Mouse (Mus musculus) heart, adult 11 months (tissue): ENCODE results near the gene Cog7.
A peak's percentile ranks its signal among the peaks of the same experiment; 100 is the strongest.

Experiments
- DNase-seq: peaks from one replicate; pipeline ENCODE4 v3.0.0; 2022

Cog7 gene

GRCm38 (mm10) chr7:121890636-121891360 lies 90.7 kb downstream of the Cog7 start:
- DNase-seq, result no peak

GRCm38 (mm10) chr7:121880246-121880645 lies 101.3 kb downstream of the Cog7 start:
- DNase-seq, result no peak

GRCm38 (mm10) chr7:121874784-121875183 lies 106.7 kb downstream of the Cog7 start:
- DNase-seq, result no peak

- no peak for DNase-seq
Observed at GRCm38 (mm10) chr7:121873998-121874397, 107.5 kb downstream of the Cog7 start.

- no peak for DNase-seq
Observed at GRCm38 (mm10) chr7:121871631-121872030, 109.9 kb downstream of the Cog7 start.

GRCm38 (mm10) chr7:121864858-121865585 lies 116.5 kb downstream of the Cog7 start, which contains the start of gene Scnn1b:
Gene Scnn1b, plus strand, starts transcription at chr7:121865038.
- peak; percentile 89 for DNase-seq

- no peak for DNase-seq
Observed at GRCm38 (mm10) chr7:121858939-121859338, 122.6 kb downstream of the Cog7 start.

- no peak for DNase-seq
Observed at GRCm38 (mm10) chr7:121857177-121857884, 124.2 kb downstream of the Cog7 start.

- DNase-seq, result no peak
Observed at GRCm38 (mm10) chr7:121848537-121849168, 132.9 kb downstream of the Cog7 start.

- no peak for DNase-seq
Observed at GRCm38 (mm10) chr7:121845964-121846363, 135.5 kb downstream of the Cog7 start.

GRCm38 (mm10) chr7:121842234-121842633 lies 139.3 kb downstream of the Cog7 start:
- no peak for DNase-seq

GRCm38 (mm10) chr7:121840810-121841209 lies 140.7 kb downstream of the Cog7 start:
- peak; percentile 95 for DNase-seq

GRCm38 (mm10) chr7:121836827-121837226 lies 144.7 kb downstream of the Cog7 start:
- no peak for DNase-seq

- DNase-seq, result no peak
Observed at GRCm38 (mm10) chr7:121835392-121835791, 146.1 kb downstream of the Cog7 start.
